Mouse (Mus musculus) liver, adult (tissue): ENCODE results near the gene Ahdc1.

Experiments
- GATA4 ChIP-seq: IDR thresholded peaks from 2 replicates; pipeline ENCODE4 v1.6.1; 2014; ENCODE audit warnings: mild to moderate bottlenecking, low read length; ENCODE audit not compliant: insufficient replicate concordance

Gene Ahdc1

GRCm38 (mm10) chr4:133038521-133039115 lies 27.6 kb downstream of the Ahdc1 start:
- no peak for TF ChIP-seq GATA4

DNA sequence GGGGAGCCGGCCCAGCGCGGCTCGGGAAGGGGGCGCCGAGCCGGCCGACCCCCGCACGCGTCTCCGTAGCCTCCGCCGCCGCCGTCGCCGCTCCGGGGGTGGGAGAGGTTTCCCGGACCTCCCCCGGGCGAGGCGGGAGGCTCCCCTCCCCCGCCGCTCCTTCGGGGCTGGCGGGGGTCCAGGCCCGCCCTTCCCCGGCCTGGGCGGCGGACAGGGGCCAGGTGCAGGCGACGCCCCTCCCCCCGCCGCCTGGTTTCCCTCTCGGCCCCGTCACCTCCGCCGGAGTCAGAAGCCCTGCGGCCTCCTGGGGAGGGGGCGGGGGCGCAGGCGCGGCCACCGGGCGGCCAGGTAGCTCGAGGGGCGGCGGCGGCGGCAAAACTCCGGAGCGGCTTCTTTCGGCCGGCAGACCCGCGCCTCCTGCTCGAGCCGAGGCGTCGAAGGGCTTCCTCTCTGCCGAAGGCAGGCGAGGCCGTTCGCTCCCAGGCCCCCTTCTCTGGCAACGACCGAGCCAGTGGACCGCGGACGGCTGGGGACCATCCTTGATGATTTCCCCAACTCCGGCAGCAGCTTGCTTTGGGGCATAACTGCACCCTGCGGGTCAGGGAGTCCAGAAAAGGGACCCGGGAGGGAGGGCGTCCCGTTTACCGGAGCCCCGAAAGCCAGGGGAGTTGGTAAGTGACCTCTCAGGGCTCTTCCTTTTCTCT lies 28.2 kb downstream of the Ahdc1 start:
- no peak for TF ChIP-seq GATA4

- TF ChIP-seq GATA4 = no peak
Measured at GRCm38 (mm10) chr4:133039832-133040231, 28.8 kb downstream of the Ahdc1 start.

DNA sequence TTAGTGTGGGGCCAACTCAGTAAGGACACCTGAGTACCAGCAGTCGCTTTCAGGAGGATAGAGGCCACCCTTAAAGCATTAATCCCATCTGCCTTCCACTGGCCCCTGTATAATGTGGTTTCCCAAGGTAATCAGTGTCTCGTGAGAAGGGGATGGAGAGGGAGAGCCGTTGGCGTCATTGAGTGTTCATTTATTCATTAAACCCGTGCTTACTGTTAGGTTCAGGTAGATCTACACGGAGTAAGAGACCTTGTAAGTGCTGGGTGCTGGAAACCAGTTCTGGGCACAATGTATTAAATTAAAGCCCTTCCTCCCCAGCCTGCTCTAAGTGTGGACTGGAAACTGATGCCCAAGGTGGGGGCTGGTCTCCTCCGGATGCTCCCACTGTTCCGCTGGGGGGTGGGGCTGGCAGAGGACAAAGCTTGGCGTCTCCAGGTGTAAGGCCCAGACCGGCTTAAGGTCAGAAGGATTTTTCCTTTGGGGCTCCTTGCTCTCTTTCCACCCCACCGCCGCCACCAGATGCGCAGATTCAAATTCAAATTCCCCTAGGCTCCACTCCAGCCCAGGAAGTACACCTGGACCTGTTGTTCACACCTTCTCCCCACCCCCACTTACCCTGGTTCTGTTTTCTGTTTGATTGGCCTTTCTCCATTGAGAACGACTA lies 29.3 kb downstream of the Ahdc1 start:
- no peak for TF ChIP-seq GATA4

DNA sequence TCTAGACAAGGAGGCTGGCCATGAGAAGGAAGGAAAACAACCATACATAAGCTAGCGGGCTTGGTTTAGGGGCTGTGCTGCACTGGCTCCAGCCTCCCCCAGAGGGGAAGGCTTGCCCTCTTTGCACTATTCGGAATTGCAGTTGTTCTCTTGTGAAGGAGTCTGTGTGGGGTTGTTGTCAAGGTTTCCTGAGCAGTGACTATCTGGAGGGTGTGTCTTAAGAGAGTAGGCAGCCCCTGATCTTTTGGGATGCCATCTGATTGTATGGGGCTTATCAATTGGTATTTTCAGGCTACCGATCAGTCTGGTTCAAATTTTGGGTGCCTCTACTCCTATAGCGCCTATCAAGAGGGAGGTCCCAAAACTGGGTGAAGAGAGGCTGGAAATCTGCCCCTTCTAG lies 31.2 kb downstream of the Ahdc1 start:
- TF ChIP-seq GATA4 = no peak

DNA sequence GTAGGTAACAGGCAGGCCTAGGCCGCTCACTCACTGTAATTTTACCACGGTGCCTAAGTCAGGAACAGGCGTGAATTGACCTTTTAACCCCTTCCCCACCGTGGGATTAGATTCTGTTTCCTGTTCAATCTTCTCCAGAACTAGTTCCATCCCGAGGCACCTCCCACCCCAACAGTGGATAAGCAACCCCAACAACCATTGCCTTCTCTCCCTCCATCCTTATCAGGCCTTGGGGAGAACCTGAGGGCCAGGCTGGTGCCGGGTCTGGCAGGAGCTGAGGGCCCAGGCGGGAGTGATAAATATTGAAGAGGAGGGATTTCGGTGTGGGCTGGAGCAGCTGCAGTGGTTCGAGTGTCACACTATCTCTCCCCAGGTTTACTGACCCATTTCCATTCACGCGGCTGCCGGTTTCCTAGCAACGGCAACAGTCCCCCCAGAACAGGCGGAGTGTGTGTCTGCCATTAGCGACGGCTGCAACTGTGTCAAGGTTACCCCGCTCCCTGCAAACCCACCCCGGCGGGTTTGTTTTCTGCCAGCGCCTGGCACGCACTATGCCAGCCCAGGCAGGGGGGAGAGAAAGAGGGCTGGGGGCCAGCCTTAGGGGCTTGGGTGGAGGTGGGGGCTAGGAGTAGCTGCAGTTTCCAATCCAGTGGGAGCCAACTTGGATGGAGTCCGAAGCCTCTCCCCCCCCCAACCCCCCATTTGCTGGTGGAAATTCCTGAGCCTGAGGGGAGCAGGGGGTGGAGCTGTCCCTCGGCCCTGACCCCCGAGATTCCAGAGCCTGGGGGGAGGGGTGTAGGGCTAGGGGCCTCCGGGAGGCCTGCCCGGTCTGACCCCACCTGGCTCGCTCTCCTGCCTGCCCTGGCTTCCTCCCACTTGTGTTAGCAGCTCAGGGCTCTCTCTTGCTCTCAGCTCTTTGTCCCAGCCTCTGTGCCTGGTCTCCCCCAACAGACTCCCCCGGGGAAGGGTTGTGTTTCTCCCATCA lies 31.9 kb downstream of the Ahdc1 start:
- no peak for TF ChIP-seq GATA4

DNA sequence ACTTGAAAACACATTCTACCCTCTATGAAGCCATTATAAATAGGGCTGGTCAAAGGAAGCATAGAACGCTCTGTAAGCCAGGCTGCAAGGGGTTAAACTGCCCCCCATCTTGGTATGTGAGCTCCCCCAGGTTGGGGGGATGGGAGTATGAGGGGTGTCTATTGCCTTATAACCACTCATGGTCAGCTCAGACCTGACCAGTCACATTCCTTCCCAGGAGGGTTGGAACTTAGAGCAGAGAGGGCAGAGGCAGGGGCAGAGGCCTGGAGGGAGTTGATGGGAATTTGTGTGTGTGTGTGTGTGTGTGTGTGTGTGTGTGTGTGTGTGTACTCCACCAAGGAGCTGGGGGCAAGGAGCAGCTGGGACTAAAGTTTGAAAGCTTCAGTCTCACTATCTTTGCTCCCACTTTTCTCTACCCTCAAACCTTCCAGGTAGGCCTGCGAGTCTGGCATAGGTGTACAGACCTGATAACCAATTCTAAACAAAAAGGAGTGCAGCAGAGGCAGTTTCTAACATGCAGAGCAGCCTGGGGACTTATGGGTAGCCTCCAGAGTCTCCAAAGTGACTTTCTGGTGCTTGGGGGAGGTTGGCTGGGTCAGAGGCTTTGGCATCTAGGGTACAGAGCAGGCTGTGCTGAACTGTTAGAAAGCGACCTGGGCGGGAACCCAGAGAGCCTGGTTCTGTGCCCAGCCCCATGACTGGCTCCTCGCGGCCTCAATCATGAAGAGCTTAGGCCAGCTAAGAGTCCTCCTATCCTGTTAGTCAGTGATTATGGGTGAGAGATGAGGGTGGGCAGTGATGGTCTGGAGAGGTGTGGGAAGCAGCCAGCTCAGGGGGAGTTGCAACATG lies 33.0 kb downstream of the Ahdc1 start:
- TF ChIP-seq GATA4 = no peak

DNA sequence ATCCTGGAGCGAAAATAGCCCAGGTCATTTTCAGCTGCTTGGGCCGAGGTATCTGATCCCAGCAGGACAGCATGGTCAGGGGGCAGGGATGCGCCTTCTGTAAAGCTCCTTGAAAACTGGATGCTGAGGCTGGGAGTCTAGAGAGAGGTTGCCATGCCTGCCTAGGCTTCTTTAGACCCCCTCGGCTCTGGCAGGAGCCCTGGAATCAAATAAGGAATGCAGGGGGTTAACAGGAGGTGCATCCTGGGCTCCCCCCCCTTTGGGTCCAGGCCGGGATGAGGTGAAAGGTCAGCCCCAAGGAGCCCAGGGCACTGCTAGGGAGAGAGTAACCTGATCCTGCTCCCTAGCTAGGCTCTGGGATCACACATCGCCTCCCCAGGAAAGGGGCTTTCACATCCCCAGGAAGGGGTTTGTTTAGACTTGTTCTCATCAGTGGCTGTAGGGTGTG lies 33.6 kb downstream of the Ahdc1 start:
- no peak for TF ChIP-seq GATA4

DNA sequence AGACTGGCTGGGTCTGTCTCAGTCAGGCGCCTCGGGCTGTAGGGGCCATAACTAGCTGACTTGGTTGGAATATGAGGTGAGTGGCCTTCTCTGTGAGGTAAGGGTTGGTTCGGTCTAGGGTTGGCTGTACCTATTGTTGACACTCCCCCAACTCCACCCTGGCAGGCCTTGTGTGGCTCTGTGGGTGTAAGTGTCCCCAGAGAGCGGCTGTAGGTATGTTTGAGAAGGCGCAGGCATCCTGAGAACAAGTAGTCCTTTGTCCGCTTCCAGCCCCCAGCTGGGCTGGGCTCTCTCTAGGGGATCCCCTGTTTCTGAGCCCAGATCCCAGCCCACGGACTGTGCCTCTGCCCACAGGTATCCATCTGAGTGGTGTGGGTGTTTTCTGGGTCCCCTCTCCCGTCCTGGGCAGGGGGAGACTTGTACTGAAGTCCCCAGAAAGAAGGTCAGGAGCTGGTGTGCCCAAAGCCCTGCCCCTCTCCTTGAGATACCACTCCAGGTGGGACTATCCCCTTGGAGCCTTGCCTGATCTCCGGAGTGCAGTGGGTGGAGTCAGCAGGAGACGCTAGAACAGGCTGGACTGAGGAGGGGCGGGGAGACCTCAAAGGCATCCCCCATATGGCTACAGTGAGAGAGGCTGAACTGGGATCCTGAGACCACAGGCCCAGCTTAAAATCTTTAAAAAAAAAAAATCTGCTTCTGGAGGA lies 34.9 kb downstream of the Ahdc1 start:
- TF ChIP-seq GATA4 = no peak

DNA sequence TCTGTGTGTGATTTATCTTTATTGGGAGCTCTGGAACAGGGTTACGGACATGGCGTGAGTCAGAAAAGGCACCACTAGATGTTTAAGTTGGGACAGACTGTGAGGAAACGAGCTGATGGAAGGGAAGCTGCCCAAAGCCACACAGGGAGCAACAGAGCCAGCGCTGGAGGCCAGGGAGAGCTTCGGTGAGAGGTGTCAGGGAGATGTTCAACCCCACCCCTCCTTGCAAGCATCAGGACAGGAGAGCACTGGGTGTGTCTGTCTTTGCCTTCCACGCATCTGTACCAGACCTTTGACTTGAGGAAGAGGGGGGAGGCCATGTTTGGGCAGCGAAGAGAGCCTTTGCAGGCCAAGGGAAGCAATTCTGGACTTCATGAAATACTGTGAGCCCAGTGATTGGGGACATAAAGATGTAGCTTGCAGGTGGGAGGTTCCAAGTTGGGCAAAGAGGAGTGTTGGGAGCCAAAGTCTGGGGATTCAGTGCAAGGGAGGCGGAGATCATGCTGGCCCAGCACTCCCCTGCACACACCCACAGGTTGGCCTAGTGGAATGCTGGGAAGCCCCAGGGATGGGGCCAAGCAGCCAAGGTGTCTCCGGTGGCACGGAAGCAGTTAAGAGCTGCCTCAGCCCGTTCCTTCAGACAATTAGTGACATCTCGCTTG lies 35.8 kb downstream of the Ahdc1 start:
- no peak for TF ChIP-seq GATA4

DNA sequence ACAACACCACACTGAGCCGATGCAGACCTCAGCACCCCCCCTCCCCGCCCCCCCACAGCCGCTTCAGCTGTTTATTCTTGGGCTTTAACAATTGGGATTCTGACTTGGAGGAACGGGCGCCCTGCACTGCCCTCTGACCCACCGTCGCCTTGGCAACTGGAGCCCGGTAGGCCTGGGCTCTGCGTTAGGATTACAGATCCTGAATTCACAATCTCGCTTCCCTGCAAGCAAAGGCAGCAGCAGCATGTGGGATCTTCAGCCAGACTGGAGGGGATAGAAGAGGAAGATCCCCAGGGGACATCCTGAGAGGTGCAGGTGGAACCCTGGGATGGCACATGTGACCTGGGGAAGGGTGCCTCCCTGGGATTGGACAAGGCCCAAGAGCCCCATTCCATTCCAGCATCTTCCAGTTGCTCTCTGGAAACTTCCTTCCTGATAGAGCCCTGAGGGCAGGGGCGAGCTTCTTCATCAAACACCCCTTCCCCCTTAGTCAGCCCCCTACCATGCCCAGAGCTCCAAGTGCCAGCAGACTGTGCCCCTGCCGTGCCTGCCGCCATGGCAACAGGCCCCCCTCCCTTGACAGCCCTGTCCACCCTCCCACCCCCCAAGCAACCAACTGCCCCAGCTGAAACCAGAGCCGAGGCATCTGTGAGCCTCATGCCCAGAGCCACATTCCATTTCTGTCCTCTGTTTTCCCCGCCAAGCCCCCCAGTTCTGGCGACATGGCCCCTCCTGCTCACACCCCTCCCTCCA lies 36.5 kb downstream of the Ahdc1 start:
- no peak for TF ChIP-seq GATA4

DNA sequence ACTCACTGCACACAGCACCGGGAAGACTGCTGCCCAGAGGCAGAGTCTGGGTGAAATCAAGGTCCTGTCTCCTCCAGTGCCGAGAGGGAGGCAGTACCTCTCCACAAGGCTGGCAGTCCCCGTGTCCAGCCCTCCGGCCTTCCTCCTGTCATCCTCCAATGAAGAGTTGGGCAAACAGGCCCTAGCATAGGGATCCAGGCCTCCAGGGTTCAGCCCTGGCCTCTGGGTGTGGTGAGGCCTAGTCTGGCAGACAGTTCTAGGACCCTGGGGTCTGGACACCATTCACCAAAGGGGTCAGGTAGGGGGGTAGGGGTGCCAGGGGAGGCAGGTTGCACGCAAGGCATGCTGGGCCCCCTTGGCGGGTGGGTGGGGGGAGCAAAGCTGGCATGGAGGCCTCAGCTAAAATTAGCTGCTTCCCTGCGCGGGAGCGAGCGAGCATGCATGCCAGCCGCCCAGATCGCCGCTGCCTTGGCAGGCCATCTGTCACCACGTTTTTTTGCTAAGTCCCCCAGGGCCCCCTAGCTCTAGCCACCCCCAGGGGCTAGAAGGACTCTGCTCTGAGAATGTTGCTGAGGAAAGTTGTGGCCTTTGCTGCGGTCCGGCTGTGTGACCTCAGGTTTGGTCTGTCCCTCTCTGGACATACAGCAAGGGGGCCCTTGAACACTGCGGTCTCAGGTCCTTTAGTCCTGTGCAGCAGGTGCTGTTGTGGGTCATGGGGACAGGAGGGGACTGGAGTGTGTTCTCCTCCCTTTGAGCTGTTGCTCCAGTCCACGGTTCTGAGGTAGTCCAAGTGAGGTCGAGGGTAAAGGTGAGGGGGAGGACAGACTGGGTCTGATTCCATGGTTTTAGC lies 38.2 kb downstream of the Ahdc1 start:
- no peak for TF ChIP-seq GATA4
